Mouse (Mus musculus) hindbrain, embryonic 11.5 days (tissue): Measurements from ENCODE around the gene Rab11fip3. TPM values are rescaled to one million over a fixed set of nuclear protein-coding genes. Genes with fewer than 3 reads are reported as not detected.
"Not testable (repeated sequence)": the region's sequence is repeated elsewhere in the genome, so short reads cannot be mapped to it uniquely, and the experiment has no call there.

Experiments
- ATAC-seq: fragments of 200-750 bp; cut with Nextera tagmentation; 2 replicates; pipeline ENCODE4 v1.8.0; 2017; ENCODE audit warnings: mild to moderate bottlenecking, moderate TSS enrichment, moderate library complexity; ENCODE audit not compliant: low FRiP score
- DNase-seq: peaks from one replicate; pipeline ENCODE4 v3.0.0-alpha.2; 2015; ENCODE audit warnings: low spot score
- H3K27ac ChIP-seq: fragments of 300-500 bp; sonication (generic); 2 replicates; pipeline ENCODE4 v1.5.1; 2014; ENCODE audit warnings: mild to moderate bottlenecking, low read depth, low read length
- H3K27me3 ChIP-seq: fragments of 300-500 bp; sonication (generic); 2 replicates; pipeline ENCODE4 v1.6.1; 2014; ENCODE audit warnings: mild to moderate bottlenecking, low read length, moderate library complexity, mixed read lengths; ENCODE audit not compliant: control insufficient read depth, insufficient read depth
- H3K36me3 ChIP-seq: fragments of 300-500 bp; sonication (generic); 2 replicates; pipeline ENCODE4 v1.6.1; 2014; ENCODE audit warnings: mild to moderate bottlenecking, low read length, moderate library complexity, mixed read lengths; ENCODE audit not compliant: control insufficient read depth, insufficient read depth
- H3K4me1 ChIP-seq: fragments of 300-500 bp; sonication (generic); replicated peaks from 2 replicates; pipeline ENCODE4 v1.6.1; 2014; ENCODE audit warnings: low read length, mixed read lengths; ENCODE audit not compliant: control insufficient read depth, insufficient read depth
- H3K4me2 ChIP-seq: fragments of 300-500 bp; sonication (generic); replicated peaks from 2 replicates; pipeline ENCODE4 v1.6.1; 2014; ENCODE audit warnings: mild to moderate bottlenecking, low read depth, low read length
- H3K4me3 ChIP-seq: fragments of 300-500 bp; sonication (generic); 2 replicates; pipeline ENCODE4 v1.5.1; 2014; ENCODE audit warnings: low read depth, low read length
- H3K9ac ChIP-seq: fragments of 300-500 bp; sonication (generic); 2 replicates; pipeline ENCODE4 v1.6.1; 2014; ENCODE audit warnings: low read depth, low read length
- H3K9me3 ChIP-seq: fragments of 300-500 bp; sonication (generic); 2 replicates; pipeline ENCODE4 v1.6.1; 2016; ENCODE audit warnings: low read length; ENCODE audit not compliant: control insufficient read depth
- WGBS: fragments of 180-500 bp; shearing (Covaris S2); extraction: QIAGEN DNeasy Blood & Tissue Kit; methylation state at CpG from one replicate; pipeline ENCODE4 v1.1.7; 2014; 5-methylcytosine and 5-hydroxymethylcytosine counted together
- polyA plus RNA-seq: library from polyadenylated mRNA; unstranded; fragments of >200 nt; fragmentation: Nextera tagmentation; extraction: Ambion mirVana; gene quantifications from 2 replicates; pipeline ENCODE4 v1.2.1, GENCODE M21; 2014

Rab11fip3 gene
- 19.6 and 20.4 TPM in 2 replicates for polyA plus RNA-seq

- ATAC-seq = peak; percentile 96
- Histone ChIP-seq H3K9ac (peak within 1 kb of the TSS; percentile 94), H3K36me3 (no peaks in the 10 kb centered on the region), H3K27me3 (peaks cover 8% of the 10 kb centered on the region; the same call in 1 of the 2 replicates), H3K4me3 (peak within 1 kb of the TSS; percentile 83), H3K9me3 (no peaks in the 10 kb centered on the region), H3K4me2 (peak within 1 kb of the TSS; percentile 94), H3K4me1 (peaks cover 8% of the 10 kb centered on the region), H3K27ac (peak within 1 kb of the TSS; percentile 86)
- under 1% methylated on average over 86 of the region's 94 CpGs for WGBS
- DNase-seq = peak; percentile 94
These were observed at the start of gene Rab11fip3 for GRCm38 (mm10) chr17:26068831-26069739. Rab11fip3 (minus strand) TSS chr17:26069555.

GRCm38 (mm10) chr17:26116503-26117258 is 47.3 kb upstream of the Rab11fip3 start:
- H3K36me3 ChIP-seq = no peaks in the 10 kb centered on the region
- H3K4me3 ChIP-seq = no peak overlapping the region
- no peak overlapping the region for H3K9ac ChIP-seq
- ATAC-seq = no peak
- no peak for DNase-seq
- no peak overlapping the region for H3K27ac ChIP-seq
- H3K9me3 ChIP-seq = no peaks in the 10 kb centered on the region
- H3K4me2 ChIP-seq = no peak overlapping the region
- peaks cover 5% of the 10 kb centered on the region for H3K4me1 ChIP-seq
- WGBS = 88% methylated on average over 17 of the region's 17 CpGs
- H3K27me3 ChIP-seq = peaks cover 31% of the 10 kb centered on the region

- Histone ChIP-seq H3K4me3 (no peak overlapping the region), H3K27me3 (peaks cover 37% of the 10 kb centered on the region), H3K4me2 (no peak overlapping the region), H3K9me3 (no peaks in the 10 kb centered on the region), H3K36me3 (no peaks in the 10 kb centered on the region), H3K9ac (no peak overlapping the region), H3K27ac (no peak overlapping the region), H3K4me1 (peaks cover 5% of the 10 kb centered on the region)
- WGBS = no CpG with 5 or more reads among the region's 3 CpGs
- DNase-seq = no peak
- ATAC-seq = no peak
These were observed 46.7 kb upstream of the Rab11fip3 start for GRCm38 (mm10) chr17:26115956-26116487.

GRCm38 (mm10) chr17:26115205-26115898 is 46.0 kb upstream of the Rab11fip3 start:
- H3K4me1 ChIP-seq = peaks cover 5% of the 10 kb centered on the region
- no peak overlapping the region for H3K9ac ChIP-seq
- no peak for ATAC-seq
- no peaks in the 10 kb centered on the region for H3K9me3 ChIP-seq
- H3K36me3 ChIP-seq = no peaks in the 10 kb centered on the region
- no peak overlapping the region for H3K27ac ChIP-seq
- no peak overlapping the region for H3K4me3 ChIP-seq
- peaks cover 42% of the 10 kb centered on the region for H3K27me3 ChIP-seq
- 81% methylated on average over 7 of the region's 7 CpGs for WGBS
- DNase-seq = no peak
- H3K4me2 ChIP-seq = no peak overlapping the region

- not testable (repeated sequence) for DNase-seq, H3K4me3 ChIP-seq, H3K27ac ChIP-seq, ATAC-seq, H3K36me3 ChIP-seq, H3K4me2 ChIP-seq, H3K9me3 ChIP-seq, H3K4me1 ChIP-seq, H3K9ac ChIP-seq
- WGBS = 62% methylated on average over 7 of the region's 7 CpGs
- peaks cover 42% of the 10 kb centered on the region for H3K27me3 ChIP-seq
These were observed 45.1 kb upstream of the Rab11fip3 start for GRCm38 (mm10) chr17:26114461-26114860.

- Histone ChIP-seq H3K27ac (no peak overlapping the region), H3K9me3 (no peaks in the 10 kb centered on the region), H3K9ac (no peak overlapping the region), H3K27me3 (peaks cover 42% of the 10 kb centered on the region), H3K4me3 (peak overlapping the region; percentile 79), H3K36me3 (no peaks in the 10 kb centered on the region), H3K4me2 (peak overlapping the region; percentile 98), H3K4me1 (peaks cover 5% of the 10 kb centered on the region)
- no peak for DNase-seq
- no peak for ATAC-seq
- 11% methylated on average over 8 of the region's 8 CpGs for WGBS
These were observed 44.7 kb upstream of the Rab11fip3 start for GRCm38 (mm10) chr17:26114061-26114460.

GRCm38 (mm10) chr17:26113181-26113948 is 44.0 kb upstream of the Rab11fip3 start, which contains the start of gene Tmem8:
Tmem8 (plus strand) TSS chr17:26113299.
- no peaks in the 10 kb centered on the region for H3K9me3 ChIP-seq
- DNase-seq = peak; percentile 77
- peaks cover 42% of the 10 kb centered on the region for H3K27me3 ChIP-seq
- H3K27ac ChIP-seq = no peak within 1 kb of the TSS
- WGBS = 1% methylated on average over 56 of the region's 75 CpGs
- peak; percentile 75 for ATAC-seq
- H3K4me2 ChIP-seq = peak within 1 kb of the TSS; percentile 98
- H3K4me3 ChIP-seq = peak within 1 kb of the TSS; percentile 79
- H3K36me3 ChIP-seq = no peaks in the 10 kb centered on the region
- peaks cover 5% of the 10 kb centered on the region for H3K4me1 ChIP-seq
- peak within 1 kb of the TSS; percentile 75 for H3K9ac ChIP-seq
